Mouse (Mus musculus): ENCODE measurements around the gene Tbc1d32. TPM values are rescaled to one million over a fixed set of nuclear protein-coding genes. Genes with fewer than 3 reads are reported as not detected.

The Tbc1d32 gene
- total RNA-seq (2012; rRNA removed) (3.5 and 4.4 TPM in 2 replicates), total RNA-seq (2014; rRNA removed) (5.9 and 7.1 TPM in 2 replicates), polyA plus RNA-seq (2012; ENCODE audit: insufficient read length, low read depth) (4.4 and 4.6 TPM in 2 replicates)

DNA sequence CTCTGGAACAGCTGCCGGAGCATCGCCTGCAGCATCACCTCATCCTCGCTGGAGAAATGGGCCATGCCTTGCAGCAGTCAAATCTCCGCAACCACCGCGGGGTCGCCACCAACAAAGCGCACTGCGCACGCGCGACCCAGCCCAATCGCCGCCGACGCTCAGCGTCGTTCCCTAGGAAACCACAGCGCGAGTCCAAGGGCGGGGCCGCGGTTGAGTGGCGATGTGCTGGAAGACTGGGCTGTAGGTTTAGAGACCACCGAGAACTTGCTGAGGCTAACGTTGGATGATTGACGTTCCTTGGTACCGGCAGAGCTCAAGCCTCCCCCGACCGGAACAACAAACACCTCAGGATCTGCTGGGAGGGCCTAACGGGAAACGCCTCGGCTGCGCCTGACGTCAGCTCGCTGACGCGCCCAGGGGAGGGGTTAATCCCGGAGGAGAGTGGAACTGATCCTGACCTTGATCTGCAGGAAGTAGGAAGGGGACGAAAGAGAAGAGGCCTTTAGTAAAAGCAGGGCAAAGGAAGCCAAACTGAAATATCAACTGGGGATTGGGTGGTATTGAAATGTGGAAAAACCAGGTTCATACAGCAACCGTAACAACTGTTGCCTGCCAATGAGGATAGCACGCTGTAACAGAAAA is at the start of gene Tbc1d32:
Gene Tbc1d32, minus strand, starts transcription at position 122 of the 642 bp plus-strand sequence.
- in situ Hi-C loops (cut with MboI; ENCODE audit: low pct_ligation_motif_present, low pct_unique_long_range_greater_than_20kb, low sequenced_read_pairs) (no loop called here), dilution Hi-C loops (cut with MboI; ENCODE audit: extremely low pct_ligation_motif_present, extremely low pct_unique_long_range_greater_than_20kb, low sequenced_read_pairs) (no loop called here)
- no peaks in the 10 kb centered on the region for H3K79me2 ChIP-seq (replicated peaks; ENCODE audit: control insufficient read depth, extremely low read depth, insufficient read depth, poor library complexity, severe bottlenecking)
- peak within 1 kb of the TSS; percentile 53 for H3K27ac ChIP-seq (ENCODE audit: insufficient read depth, low read depth)
- H3K9ac ChIP-seq (ENCODE audit: insufficient read depth, low read depth): peak within 1 kb of the TSS; percentile 63
- H3K9me3 ChIP-seq (replicated peaks; ENCODE audit: low read length): no peaks in the 10 kb centered on the region
- TF ChIP-seq NRF1 (IDR thresholded peaks at IDR 0.05; ENCODE audit: low read depth, low read length): peak; percentile 96
- TF ChIP-seq NELFE (IDR thresholded peaks at IDR 0.05; ENCODE audit: low read depth, low read length): peak; percentile 62; the same call in 1 of the 2 replicates
- peak; percentile 78; the same call in 1 of the 2 replicates for TF ChIP-seq MAX (IDR thresholded peaks at IDR 0.05; ENCODE audit: low read length)
- 0 out of 2 replicates have a peak, but pooled peaks have one; percentile 16 for TF ChIP-seq TBP (conservative IDR thresholded peaks at IDR 0.05; ENCODE audit: low read depth, low read length)
- no peak for TF ChIP-seq MAFK (IDR thresholded peaks at IDR 0.05; ENCODE audit: insufficient replicate concordance, low read length)
- TF ChIP-seq GABPA (IDR thresholded peaks at IDR 0.05; ENCODE audit: insufficient replicate concordance, low read depth, low read length): no peak
- TF ChIP-seq IRF4 (IDR thresholded peaks at IDR 0.05; ENCODE audit: low read depth, low read length): no peak; the same call in 1 of the 2 replicates
- no peak for TF ChIP-seq CHD2 (IDR thresholded peaks at IDR 0.05; ENCODE audit: low read length)
- 0 out of 2 replicates have a peak, but pooled peaks have one; percentile 25 for TF ChIP-seq MYC (IDR thresholded peaks at IDR 0.05; ENCODE audit: low read depth, low read length)
- TF ChIP-seq USF1 (IDR thresholded peaks at IDR 0.05; ENCODE audit: low read depth, low read length): no peak
- TF ChIP-seq BHLHE40 (IDR thresholded peaks at IDR 0.05; ENCODE audit: low read depth, low read length): no peak
- peak; percentile 44 for TF ChIP-seq ZMIZ1 (IDR thresholded peaks at IDR 0.05; ENCODE audit: low read depth, low read length)
- TF ChIP-seq SMC3 (IDR thresholded peaks at IDR 0.05; ENCODE audit: low read depth, low read length): no peak
- peak; percentile 87 for TF ChIP-seq SIN3A (IDR thresholded peaks at IDR 0.05; ENCODE audit: low read length)
- no peak for TF ChIP-seq KAT2A (IDR thresholded peaks at IDR 0.05; ENCODE audit: insufficient replicate concordance, low read length)
- no peak for TF ChIP-seq EP300 (IDR thresholded peaks at IDR 0.05; ENCODE audit: low read length)
- peak; percentile 71 for TF ChIP-seq ELF1 (IDR thresholded peaks at IDR 0.05; ENCODE audit: low read depth, low read length)
- TF ChIP-seq MAZ (IDR thresholded peaks at IDR 0.05; ENCODE audit: low read depth, low read length): peak; percentile 54; the same call in 1 of the 2 replicates
- TF ChIP-seq JUND (conservative IDR thresholded peaks at IDR 0.05; ENCODE audit: low read depth, low read length): no peak
- no peak for TF ChIP-seq E2F4 (IDR thresholded peaks at IDR 0.05; ENCODE audit: insufficient replicate concordance, low read depth, low read length)
- TF ChIP-seq TCF12 (IDR thresholded peaks at IDR 0.05; ENCODE audit: low read depth, low read length): peak; percentile 50; the same call in 1 of the 2 replicates
- no peak for TF ChIP-seq CHD1 (IDR thresholded peaks at IDR 0.05; ENCODE audit: low read depth, low read length)
- TF ChIP-seq UBTF (IDR thresholded peaks at IDR 0.05; ENCODE audit: low read depth, low read length): no peak
- no peak for TF ChIP-seq CTCF (conservative IDR thresholded peaks at IDR 0.05 in 1 of 2, IDR thresholded peaks at IDR 0.05 in 1 of 2; ENCODE audit: low read depth in 2 of 2, low read length in 2 of 2)
- TF ChIP-seq ZC3H11A (IDR thresholded peaks at IDR 0.05; ENCODE audit: low read depth, low read length): no peak
- peak; percentile 92 for TF ChIP-seq MXI1 (IDR thresholded peaks at IDR 0.05; ENCODE audit: low read depth, low read length)
- no peak for TF ChIP-seq POLR2AphosphoS2 (IDR thresholded peaks at IDR 0.05; ENCODE audit: low read depth, low read length)
- TF ChIP-seq ETS1 (conservative IDR thresholded peaks at IDR 0.05; ENCODE audit: low read depth, low read length): no peak
- TF ChIP-seq RAD21 (IDR thresholded peaks at IDR 0.05; ENCODE audit: low read depth, low read length): no peak
- no peak; the same call in none of the 2 replicates for TF ChIP-seq HCFC1 (IDR thresholded peaks at IDR 0.05; ENCODE audit: low read depth, low read length)
- TF ChIP-seq ZKSCAN1 (IDR thresholded peaks at IDR 0.05; ENCODE audit: borderline replicate concordance, low read depth, low read length): no peak
- TF ChIP-seq USF2 (conservative IDR thresholded peaks at IDR 0.05; ENCODE audit: low read depth, low read length): no peak
- TF ChIP-seq JUN (IDR thresholded peaks at IDR 0.05; ENCODE audit: insufficient read depth, low read depth, low read length): no peak
- no peak for TF ChIP-seq PAX5 (IDR thresholded peaks at IDR 0.05; ENCODE audit: low read length)
- no peak for TF ChIP-seq RCOR1 (conservative IDR thresholded peaks at IDR 0.05; ENCODE audit: low read depth, low read length)
- TF ChIP-seq MEF2A (IDR thresholded peaks at IDR 0.05; ENCODE audit: borderline replicate concordance, low read depth, low read length): no peak
- TF ChIP-seq ZNF384 (IDR thresholded peaks at IDR 0.05; ENCODE audit: low read depth, low read length): no peak
- TF ChIP-seq POLR2A (IDR thresholded peaks at IDR 0.05; ENCODE audit: low read depth, low read length): peak; percentile 67
- H3K4me3 ChIP-seq (replicated peaks in 1 of 3; ENCODE audit: low read depth in 2 of 3, low read length in 2 of 3, poor library complexity in 1 of 3): peak within 1 kb of the TSS; percentile 55 to 70 (median 65)
- H3K27me3 ChIP-seq (replicated peaks): no peaks in the 10 kb centered on the region
- peaks cover 0 to 20% of the 10 kb centered on the region in 2 experiments; a peak in 2 of 4 replicates for H3K4me1 ChIP-seq (ENCODE audit: control insufficient read depth in 1 of 2, insufficient read depth in 2 of 2)
- peak within 1 kb of the TSS; percentile 96 for H3K4me2 ChIP-seq (ENCODE audit: insufficient read depth, low read depth, poor library complexity, severe bottlenecking)
- DNase-seq (ENCODE audit: extremely low read depth): peak; percentile 87
- H3K36me3 ChIP-seq (replicated peaks in 1 of 2; ENCODE audit: control insufficient read depth in 1 of 2, insufficient read depth in 1 of 2, low read length in 1 of 2): no peaks in the 10 kb centered on the region
